Mouse (Mus musculus): ENCODE results near the gene Rb1.

GRCm38 (mm10) chr14:73351118-73351517 is 25.5 kb upstream of the Rb1 start:
- no peak for TF ChIP-seq POLR2A (IDR thresholded peaks at IDR 0.05; ENCODE audit: borderline replicate concordance, extremely low read depth, low read depth, low read length)
- no peak for TF ChIP-seq CTCF (IDR thresholded peaks at IDR 0.05; ENCODE audit: insufficient read depth, low read length)
